Mouse (Mus musculus): Measurements from ENCODE around the gene Acot13. TPM values are rescaled to one million over a fixed set of nuclear protein-coding genes. Genes with fewer than 3 reads are reported as not detected.
"Not testable (repeated sequence)": the region's sequence is repeated elsewhere in the genome, so short reads cannot be mapped to it uniquely, and the experiment has no call there.

Acot13 gene
- polyA plus RNA-seq, 1 experiment from 2014 or later: 162 TPM

GRCm38 (mm10) chr13:24799378-24799777 is 32.0 kb downstream of the Acot13 start:
- Histone ChIP-seq H3K4me1 (replicated peaks) (0 out of 2 replicates have a peak, but pooled peaks cover 2% of the 10 kb centered on the region), H3K9ac (no peak overlapping the region), H3K4me2 (replicated peaks) (peak overlapping the region; percentile 87), H3K27me3 (replicated peaks) (no peaks in the 10 kb centered on the region), H3K36me3 (no peaks in the 10 kb centered on the region), H3K9me3 (no peaks in the 10 kb centered on the region), H3K27ac (no peak overlapping the region), H3K4me3 (replicated peaks) (peak overlapping the region; percentile 98)
- 69% methylated on average over 5 of the region's 5 CpGs for WGBS
- ATAC-seq: no peak

- H3K4me1 ChIP-seq (replicated peaks): 0 out of 2 replicates have a peak, but pooled peaks cover 2% of the 10 kb centered on the region
- no peak for ATAC-seq
- no peaks in the 10 kb centered on the region for H3K36me3 ChIP-seq
- no peak overlapping the region for H3K4me3 ChIP-seq (replicated peaks)
- H3K4me2 ChIP-seq (replicated peaks): no peak overlapping the region
- H3K27ac ChIP-seq: no peak overlapping the region
- no peak overlapping the region for H3K9ac ChIP-seq
- H3K27me3 ChIP-seq (replicated peaks): no peaks in the 10 kb centered on the region
- no peaks in the 10 kb centered on the region for H3K9me3 ChIP-seq
- WGBS: 98% methylated on average over 4 of the region's 4 CpGs
Measured at GRCm38 (mm10) chr13:24798686-24799085, 32.7 kb downstream of the Acot13 start.

GRCm38 (mm10) chr13:24792411-24793045 is 38.8 kb downstream of the Acot13 start:
- no peaks in the 10 kb centered on the region for H3K36me3 ChIP-seq
- H3K9me3 ChIP-seq: no peaks in the 10 kb centered on the region
- no peak overlapping the region for H3K27ac ChIP-seq
- no peak overlapping the region for H3K4me2 ChIP-seq (replicated peaks)
- H3K27me3 ChIP-seq (replicated peaks): no peaks in the 10 kb centered on the region
- H3K4me3 ChIP-seq (replicated peaks): no peak overlapping the region
- H3K9ac ChIP-seq: no peak overlapping the region
- WGBS: 81% methylated on average over 9 of the region's 9 CpGs
- no peak for ATAC-seq
- no peaks in the 10 kb centered on the region for H3K4me1 ChIP-seq (replicated peaks)

- Histone ChIP-seq H3K36me3 (no peaks in the 10 kb centered on the region), H3K9ac (no peak overlapping the region), H3K4me1 (replicated peaks) (no peaks in the 10 kb centered on the region), H3K4me2 (replicated peaks) (no peak overlapping the region), H3K9me3 (no peaks in the 10 kb centered on the region), H3K27ac (no peak overlapping the region), H3K4me3 (replicated peaks) (no peak overlapping the region), H3K27me3 (replicated peaks) (no peaks in the 10 kb centered on the region)
- 60% methylated on average over 2 of the region's 2 CpGs for WGBS
- no peak; the same call in 1 of the 2 replicates for ATAC-seq
Measured at GRCm38 (mm10) chr13:24791349-24791748, 40.0 kb downstream of the Acot13 start.

- Histone ChIP-seq H3K9me3 (no peaks in the 10 kb centered on the region), H3K27me3 (replicated peaks) (no peaks in the 10 kb centered on the region), H3K27ac (no peak overlapping the region), H3K36me3 (no peaks in the 10 kb centered on the region), H3K9ac (no peak overlapping the region), H3K4me1 (replicated peaks) (no peaks in the 10 kb centered on the region), H3K4me2 (replicated peaks) (no peak overlapping the region), H3K4me3 (replicated peaks) (no peak overlapping the region)
- 90% methylated on average over 5 of the region's 5 CpGs for WGBS
- ATAC-seq: no peak
Measured at GRCm38 (mm10) chr13:24787477-24787876, 43.9 kb downstream of the Acot13 start.

GRCm38 (mm10) chr13:24786014-24786490 is 45.3 kb downstream of the Acot13 start:
- H3K9me3 ChIP-seq: no peaks in the 10 kb centered on the region
- 63% methylated on average over 11 of the region's 11 CpGs for WGBS
- H3K9ac ChIP-seq: no peak overlapping the region
- no peaks in the 10 kb centered on the region for H3K36me3 ChIP-seq
- H3K4me2 ChIP-seq (replicated peaks): no peak overlapping the region
- no peaks in the 10 kb centered on the region for H3K27me3 ChIP-seq (replicated peaks)
- ATAC-seq: no peak
- H3K4me1 ChIP-seq (replicated peaks): no peaks in the 10 kb centered on the region
- H3K4me3 ChIP-seq (replicated peaks): no peak overlapping the region
- H3K27ac ChIP-seq: no peak overlapping the region

GRCm38 (mm10) chr13:24781916-24782315 is 49.4 kb downstream of the Acot13 start:
- 62% methylated on average over 5 of the region's 5 CpGs for WGBS
- H3K27ac ChIP-seq: no peak overlapping the region
- H3K27me3 ChIP-seq (replicated peaks): no peaks in the 10 kb centered on the region
- H3K4me3 ChIP-seq (replicated peaks): no peak overlapping the region
- no peak overlapping the region for H3K4me2 ChIP-seq (replicated peaks)
- H3K36me3 ChIP-seq: no peaks in the 10 kb centered on the region
- ATAC-seq: no peak
- H3K9ac ChIP-seq: no peak overlapping the region
- H3K9me3 ChIP-seq: no peaks in the 10 kb centered on the region
- H3K4me1 ChIP-seq (replicated peaks): no peaks in the 10 kb centered on the region

- no peak overlapping the region for H3K4me3 ChIP-seq (replicated peaks)
- H3K27me3 ChIP-seq (replicated peaks): no peaks in the 10 kb centered on the region
- no peaks in the 10 kb centered on the region for H3K9me3 ChIP-seq
- H3K4me2 ChIP-seq (replicated peaks): no peak overlapping the region
- H3K36me3 ChIP-seq: no peaks in the 10 kb centered on the region
- no peak for ATAC-seq
- H3K4me1 ChIP-seq (replicated peaks): no peaks in the 10 kb centered on the region
- H3K27ac ChIP-seq: no peak overlapping the region
- WGBS: 79% methylated on average over 8 of the region's 8 CpGs
- no peak overlapping the region for H3K9ac ChIP-seq
Measured at GRCm38 (mm10) chr13:24778706-24779380, 52.5 kb downstream of the Acot13 start.

GRCm38 (mm10) chr13:24778026-24778425 is 53.3 kb downstream of the Acot13 start:
- no peak overlapping the region for H3K4me2 ChIP-seq (replicated peaks)
- H3K27ac ChIP-seq: no peak overlapping the region
- no peaks in the 10 kb centered on the region for H3K36me3 ChIP-seq
- no peaks in the 10 kb centered on the region for H3K27me3 ChIP-seq (replicated peaks)
- no peak overlapping the region for H3K4me3 ChIP-seq (replicated peaks)
- no peaks in the 10 kb centered on the region for H3K9me3 ChIP-seq
- WGBS: 83% methylated on average over 2 of the region's 2 CpGs
- no peaks in the 10 kb centered on the region for H3K4me1 ChIP-seq (replicated peaks)
- no peak for ATAC-seq
- no peak overlapping the region for H3K9ac ChIP-seq

- WGBS: 45% methylated on average over 7 of the region's 7 CpGs
- no peak for ATAC-seq
- H3K4me1 ChIP-seq (replicated peaks): no peaks in the 10 kb centered on the region
Measured at GRCm38 (mm10) chr13:24776146-24776844, 55.0 kb downstream of the Acot13 start.

GRCm38 (mm10) chr13:24771482-24771881 is 59.9 kb downstream of the Acot13 start:
- H3K36me3 ChIP-seq; H3K4me2 ChIP-seq (replicated peaks); ATAC-seq; H3K4me1 ChIP-seq (replicated peaks); H3K27me3 ChIP-seq (replicated peaks); H3K4me3 ChIP-seq (replicated peaks); H3K9ac ChIP-seq; H3K9me3 ChIP-seq; H3K27ac ChIP-seq: not testable (repeated sequence)
- WGBS: 94% methylated on average over 10 of the region's 10 CpGs

More at GRCm38 (mm10) chr13:24776146-24776844, 55.0 kb downstream of the Acot13 start:
- Histone ChIP-seq H3K4me3 (replicated peaks) (no peak overlapping the region), H3K27me3 (replicated peaks) (no peaks in the 10 kb centered on the region), H3K27ac (no peak overlapping the region), H3K9me3 (no peaks in the 10 kb centered on the region), H3K9ac (no peak overlapping the region), H3K36me3 (no peaks in the 10 kb centered on the region), H3K4me2 (replicated peaks) (no peak overlapping the region)

Data from intestine, embryonic 15.5 days (tissue).